Mouse (Mus musculus) stomach, embryonic 14.5 days (tissue): ENCODE data around the gene Fndc8. TPM values are rescaled to one million over a fixed set of nuclear protein-coding genes. Genes with fewer than 3 reads are reported as not detected.

Experiments used
- polyA plus RNA-seq: library from polyadenylated mRNA; unstranded; fragments of >200 nt; fragmentation: Nextera tagmentation; extraction: Ambion mirVana; gene quantifications from 2 replicates; pipeline ENCODE4 v1.2.1, GENCODE M21; 2014

Fndc8 gene
- polyA plus RNA-seq, 1 experiment from 2014 or later = 0.12 TPM

Other genes with a start within 250 kb of the Fndc8 start
- gene Cct6b, start 127.8 kb upstream of the Fndc8 start, polyA plus RNA-seq = 0.22 and 0.56 TPM in 2 replicates
- 34.2 and 37.8 TPM in 2 replicates for gene Zfp830, start 127.8 kb upstream of the Fndc8 start, polyA plus RNA-seq
- gene Lig3, start 111.0 kb upstream of the Fndc8 start, polyA plus RNA-seq = 34.9 and 43.4 TPM in 2 replicates
- 17.9 and 19.5 TPM in 2 replicates for gene Rffl, start 20.9 kb upstream of the Fndc8 start, polyA plus RNA-seq
- 14.1 and 14.4 TPM in 2 replicates for gene Rad51d, start 1.5 kb upstream of the Fndc8 start, polyA plus RNA-seq
- 30.9 and 31.6 TPM in 2 replicates for gene Nle1, start 16.3 kb downstream of the Fndc8 start, polyA plus RNA-seq
- gene Unc45b, start 18.4 kb downstream of the Fndc8 start, polyA plus RNA-seq = 1.6 and 1.8 TPM in 2 replicates
- gene Slfn5, start 59.2 kb downstream of the Fndc8 start, polyA plus RNA-seq = 1.3 and 1.8 TPM in 2 replicates
- gene Slfn9, start 99.7 kb downstream of the Fndc8 start, polyA plus RNA-seq = 30.6 and 35.9 TPM in 2 replicates
- 0.78 and 0.86 TPM in 2 replicates for gene Slfn8, start 128.7 kb downstream of the Fndc8 start, polyA plus RNA-seq
- gene Slfn2, start 173.0 kb downstream of the Fndc8 start, polyA plus RNA-seq = 3.4 and 4.9 TPM in 2 replicates
- gene Slfn1, start 224.7 kb downstream of the Fndc8 start, polyA plus RNA-seq = 0.22 TPM in 1 of 2 replicates, not detected in the other